In genomic region chr9:34485759-34486431, GRCm38 (mm10) we compare ENCODE assay signal across 8 mouse cellular contexts. TPM values are rescaled to one million over a fixed set of nuclear protein-coding genes. Genes with fewer than 3 reads are reported as not detected.
A peak's percentile ranks its signal among the peaks of the same experiment; 100 is the strongest.
DNase-seq lines count a peak whose midpoint lies in the region; ATAC-seq lines count a peak whose summit lies in the region.

Gene Kirrel3 (plus strand): TSS chr9:34485894.

- H3K9me3 ChIP-seq in hindbrain, embryonic 16.5 days (ENCODE audit: control insufficient read depth, low read length) = no peaks in the 10 kb centered on the region

- no peaks in the 10 kb centered on the region for H3K27me3 ChIP-seq in hindbrain, embryonic 16.5 days (replicated peaks; ENCODE audit: control insufficient read depth, insufficient read depth, low read length)

- H3K36me3 ChIP-seq in hindbrain, embryonic 16.5 days (ENCODE audit: control insufficient read depth, insufficient read depth, low read length) = no peaks in the 10 kb centered on the region

- peak within 1 kb of the TSS; percentile 83 for H3K9ac ChIP-seq in hindbrain, embryonic 16.5 days (ENCODE audit: low read depth, low read length)

- peak within 1 kb of the TSS; percentile 82 for H3K4me2 ChIP-seq in hindbrain, embryonic 16.5 days (ENCODE audit: low read length)

- peaks cover 12% of the 10 kb centered on the region for H3K4me1 ChIP-seq in hindbrain, embryonic 16.5 days (ENCODE audit: control insufficient read depth, insufficient read depth, low read depth, low read length)

- peak; percentile 22 for DNase-seq in adipocyte (ENCODE audit: low spot score)
- DNase-seq in cerebellum, postnatal 25 days = peak; percentile 88 to 91
- peak; percentile 61 to 81 for DNase-seq in frontal cortex, postnatal 14 days (ENCODE audit: low spot score in 2 of 2)
- peak; percentile 69 for DNase-seq in left cerebral cortex, adult 11 months (ENCODE audit: low spot score)
- DNase-seq in lung, postnatal 14 days = peak; percentile 57
- DNase-seq in right cerebral cortex, adult 18-20 months = peak; percentile 77

- WGBS in hindbrain, embryonic 16.5 days = 1% methylated on average over 26 of the region's 35 CpGs

- H3K4me3 ChIP-seq in hindbrain, embryonic 16.5 days (ENCODE audit: low read length) = peak within 1 kb of the TSS; percentile 62

- ATAC-seq in hindbrain, embryonic 16.5 days = peak; percentile 78
- no peak for ATAC-seq in megakaryocyte-erythroid progenitor cell, adult 5-6 weeks (replicated peaks; ENCODE audit: low FRiP score, low TSS enrichment, poor library complexity, severe bottlenecking)

- peak within 1 kb of the TSS; percentile 76 for H3K27ac ChIP-seq in hindbrain, embryonic 16.5 days (ENCODE audit: low read depth, low read length)

RNA-seq across cellular contexts. Expression of gene Kirrel3, which starts in this region (rescaled TPM):
- 47.2 and 48.9 TPM in 2 replicates for polyA plus RNA-seq in hindbrain, embryonic 16.5 days (2015; fragmentation: Nextera tagmentation; extraction: Ambion mirVana)
- total RNA-seq in megakaryocyte-erythroid progenitor cell, adult 5-6 weeks (2014; fragmentation: Nextera tagmentation) = not detected in 2 replicates
- not detected in 2 replicates for total RNA-seq in megakaryocyte-erythroid progenitor cell, adult 5-6 weeks (2017)

Comparison
In these comparisons a context has a peak if more than half of its experiments do, and no peak if none do; other contexts are left out.
1. DNase-seq: peak in every context shown above with its lines; median percentile 90 in cerebellum, postnatal 25 days; 77 in right cerebral cortex, adult 18-20 months; 71 in frontal cortex, postnatal 14 days; 69 in left cerebral cortex, adult 11 months; 57 in lung, postnatal 14 days; 22 in adipocyte.